Comparison of ENCODE assay signal across 8 mouse cellular contexts in the genomic region with DNA sequence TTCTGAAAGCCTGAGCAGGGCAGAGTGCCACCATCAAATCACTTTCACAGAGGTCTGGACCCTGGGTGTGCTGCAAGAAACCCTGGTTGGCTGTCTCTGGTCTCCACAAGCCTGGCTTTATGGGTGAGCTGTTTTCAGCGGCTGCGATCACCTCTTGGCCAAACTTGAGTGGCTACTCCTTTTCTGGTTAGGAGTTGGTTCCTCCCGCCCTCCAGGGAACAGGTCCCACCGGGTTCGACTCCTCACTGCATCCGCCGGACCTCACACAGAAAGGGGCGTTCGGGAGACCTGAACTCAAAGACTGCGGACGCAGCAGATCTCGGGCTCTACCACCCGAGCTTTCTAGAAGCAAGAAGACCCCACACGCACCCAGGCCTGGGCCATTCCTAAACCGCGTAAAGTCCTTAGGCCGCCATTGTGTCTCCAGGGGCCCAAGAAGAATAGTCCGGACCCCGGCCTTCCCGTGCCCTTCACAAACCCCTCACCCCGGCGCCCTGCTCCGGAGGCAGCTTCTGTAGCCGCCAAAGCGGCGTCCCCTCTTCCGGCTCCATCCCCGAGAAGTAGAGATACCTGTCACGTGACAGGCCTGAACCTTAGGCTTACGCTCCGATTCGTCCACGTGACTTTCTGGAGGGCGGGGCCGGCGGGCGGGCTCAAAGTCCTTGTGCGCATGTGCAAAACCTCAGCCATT. TPM values are rescaled to one million over a fixed set of nuclear protein-coding genes. Genes with fewer than 3 reads are reported as not detected.
DNase-seq lines count a peak whose midpoint lies in the region; ATAC-seq and TF ChIP-seq lines count a peak whose summit lies in the region.

A gene (minus strand): TSS at position 596 of the 691 bp plus-strand sequence.

- peak within 1 kb of the TSS; percentile 90 for H3K9ac ChIP-seq in CH12.LX (ENCODE audit: insufficient read depth, low read depth)
- peak within 1 kb of the TSS; percentile 75 for H3K9ac ChIP-seq in forebrain, embryonic 12.5 days
- H3K9ac ChIP-seq in heart, postnatal 0 days (replicated peaks; ENCODE audit: low read depth, low read length), result peak within 1 kb of the TSS; percentile 69
- H3K9ac ChIP-seq in liver, embryonic 16.5 days (ENCODE audit: low read depth, low read length), result peak within 1 kb of the TSS; percentile 84
- H3K9ac ChIP-seq in neural tube, embryonic 13.5 days, result peak within 1 kb of the TSS; percentile 87

- no peak for TF ChIP-seq RAD21 in CH12.LX (IDR thresholded peaks at IDR 0.05; ENCODE audit: low read depth, low read length)

- peak; percentile 96 for DNase-seq in CH12.LX (ENCODE audit: extremely low read depth)
- peak; percentile 86 for DNase-seq in c-Kit-positive CD71-positive TER-119-negative erythroid progenitor cells, embryonic 14.5 days (ENCODE audit: low read depth)
- peak; percentile 96 for DNase-seq in heart, postnatal 0 days (ENCODE audit: low spot score)
- peak; percentile 98 for DNase-seq in kidney, postnatal 4 days

- peak; percentile 98 for TF ChIP-seq POLR2A in CH12.LX (IDR thresholded peaks at IDR 0.05; ENCODE audit: low read depth, low read length)
- peak; percentile 85 for TF ChIP-seq POLR2A in testis, adult 2 months (IDR thresholded peaks at IDR 0.05; ENCODE audit: control insufficient read depth, low read depth, low read length)

- no peaks in the 10 kb centered on the region for H3K9me3 ChIP-seq in CH12.LX (replicated peaks; ENCODE audit: low read length)
- no peaks in the 10 kb centered on the region for H3K9me3 ChIP-seq in forebrain, embryonic 12.5 days
- H3K9me3 ChIP-seq in heart, postnatal 0 days (replicated peaks; ENCODE audit: control insufficient read depth, low read length), result no peaks in the 10 kb centered on the region
- no peaks in the 10 kb centered on the region for H3K9me3 ChIP-seq in liver, embryonic 16.5 days (replicated peaks; ENCODE audit: control insufficient read depth, low read length)
- H3K9me3 ChIP-seq in neural tube, embryonic 13.5 days, result no peaks in the 10 kb centered on the region

- peak within 1 kb of the TSS; percentile 77 to 92 (median 88) for H3K4me3 ChIP-seq in CH12.LX (replicated peaks in 1 of 3; ENCODE audit: low read depth in 2 of 3, low read length in 2 of 3, poor library complexity in 1 of 3)
- H3K4me3 ChIP-seq in forebrain, embryonic 12.5 days (replicated peaks), result peak within 1 kb of the TSS; percentile 76
- H3K4me3 ChIP-seq in heart, postnatal 0 days (ENCODE audit: low read depth, low read length), result peak within 1 kb of the TSS; percentile 70
- peak within 1 kb of the TSS; percentile 83 for H3K4me3 ChIP-seq in liver, embryonic 16.5 days (ENCODE audit: low read depth, low read length)
- peak within 1 kb of the TSS; percentile 82 for H3K4me3 ChIP-seq in neural tube, embryonic 13.5 days
- peak within 1 kb of the TSS; percentile 98 for H3K4me3 ChIP-seq in testis, adult 2 months (ENCODE audit: control insufficient read depth, low read depth, low read length)

- under 1% methylated on average over 38 of the region's 38 CpGs for WGBS in forebrain, embryonic 12.5 days
- 0% methylated on average over 38 of the region's 38 CpGs for WGBS in heart, postnatal 0 days
- WGBS in liver, embryonic 16.5 days (ENCODE audit: insufficient replicate concordance), result under 1% methylated on average over 38 of the region's 38 CpGs
- WGBS in neural tube, embryonic 13.5 days, result under 1% methylated on average over 38 of the region's 38 CpGs

- peaks cover 23% of the 10 kb centered on the region for H3K79me2 ChIP-seq in CH12.LX (replicated peaks; ENCODE audit: control insufficient read depth, extremely low read depth, insufficient read depth, poor library complexity, severe bottlenecking)

- TF ChIP-seq EP300 in CH12.LX (IDR thresholded peaks at IDR 0.05; ENCODE audit: low read length), result no peak
- TF ChIP-seq EP300 in heart, postnatal 0 days (IDR thresholded peaks at IDR 0.05; ENCODE audit: low read depth), result 0 out of 2 replicates have a peak, but pooled peaks have one; percentile 49

- ATAC-seq in forebrain, embryonic 12.5 days (ENCODE audit: low FRiP score), result peak; percentile 96
- peak; percentile 94 for ATAC-seq in heart, postnatal 0 days (ENCODE audit: insufficient read depth, low read depth)
- peak; percentile 93 for ATAC-seq in liver, embryonic 16.5 days (ENCODE audit: low read depth)
- peak; percentile 93 for ATAC-seq in neural tube, embryonic 13.5 days (ENCODE audit: low read depth)

- peak within 1 kb of the TSS; percentile 79 for H3K4me2 ChIP-seq in CH12.LX (ENCODE audit: insufficient read depth, low read depth, poor library complexity, severe bottlenecking)
- peak within 1 kb of the TSS; percentile 76 for H3K4me2 ChIP-seq in forebrain, embryonic 12.5 days
- peak within 1 kb of the TSS; percentile 70 for H3K4me2 ChIP-seq in heart, postnatal 0 days (ENCODE audit: low read depth, low read length)
- H3K4me2 ChIP-seq in liver, embryonic 16.5 days (ENCODE audit: low read depth, low read length), result peak within 1 kb of the TSS; percentile 65
- peak within 1 kb of the TSS; percentile 79 for H3K4me2 ChIP-seq in neural tube, embryonic 13.5 days

- in situ Hi-C loops in CH12.LX (cut with MboI; ENCODE audit: low pct_ligation_motif_present, low pct_unique_long_range_greater_than_20kb, low sequenced_read_pairs), result no loop called here

- dilution Hi-C loops in CH12.LX (cut with MboI; ENCODE audit: extremely low pct_ligation_motif_present, extremely low pct_unique_long_range_greater_than_20kb, low sequenced_read_pairs), result no loop called here

- H3K36me3 ChIP-seq in CH12.LX (replicated peaks in 1 of 2; ENCODE audit: control insufficient read depth in 1 of 2, insufficient read depth in 1 of 2, low read length in 1 of 2), result peaks cover 5 to 23% of the 10 kb centered on the region in 2 experiments
- peaks cover 8% of the 10 kb centered on the region; the same call in 1 of the 2 replicates for H3K36me3 ChIP-seq in forebrain, embryonic 12.5 days (replicated peaks)
- H3K36me3 ChIP-seq in heart, postnatal 0 days (replicated peaks; ENCODE audit: control insufficient read depth, insufficient read depth, low read length), result 0 out of 2 replicates have a peak, but pooled peaks cover 12% of the 10 kb centered on the region
- peaks cover 3% of the 10 kb centered on the region for H3K36me3 ChIP-seq in liver, embryonic 16.5 days (ENCODE audit: control insufficient read depth, insufficient read depth)
- H3K36me3 ChIP-seq in neural tube, embryonic 13.5 days, result 0 out of 2 replicates have a peak, but pooled peaks cover 7% of the 10 kb centered on the region
- no peaks in the 10 kb centered on the region for H3K36me3 ChIP-seq in testis, adult 2 months (ENCODE audit: control insufficient read depth, insufficient read depth, low read length)

- H3K27me3 ChIP-seq in CH12.LX (replicated peaks), result no peaks in the 10 kb centered on the region
- H3K27me3 ChIP-seq in forebrain, embryonic 12.5 days, result no peaks in the 10 kb centered on the region
- no peaks in the 10 kb centered on the region for H3K27me3 ChIP-seq in heart, postnatal 0 days (ENCODE audit: control insufficient read depth, insufficient read depth, low read length)
- H3K27me3 ChIP-seq in liver, embryonic 16.5 days (ENCODE audit: control insufficient read depth, insufficient read depth, low read depth, low read length), result no peaks in the 10 kb centered on the region
- no peaks in the 10 kb centered on the region for H3K27me3 ChIP-seq in neural tube, embryonic 13.5 days
- H3K27me3 ChIP-seq in testis, adult 2 months (ENCODE audit: control insufficient read depth, insufficient read depth, low read length), result no peaks in the 10 kb centered on the region

- H3K4me1 ChIP-seq in CH12.LX (ENCODE audit: control insufficient read depth in 1 of 2, insufficient read depth in 2 of 2), result peaks cover 8 to 52% of the 10 kb centered on the region in 2 experiments
- peaks cover 9% of the 10 kb centered on the region for H3K4me1 ChIP-seq in forebrain, embryonic 12.5 days
- peaks cover 18% of the 10 kb centered on the region; the same call in 1 of the 2 replicates for H3K4me1 ChIP-seq in heart, postnatal 0 days (ENCODE audit: control insufficient read depth, insufficient read depth)
- H3K4me1 ChIP-seq in liver, embryonic 16.5 days (ENCODE audit: control insufficient read depth, low read depth, low read length), result peaks cover 20% of the 10 kb centered on the region
- H3K4me1 ChIP-seq in neural tube, embryonic 13.5 days (replicated peaks), result peaks cover 28% of the 10 kb centered on the region
- no peaks in the 10 kb centered on the region; the same call in 1 of the 2 replicates for H3K4me1 ChIP-seq in testis, adult 2 months (ENCODE audit: control insufficient read depth, insufficient read depth, low read length)

- peak within 1 kb of the TSS; percentile 21; the same call in 1 of the 2 replicates for H3K27ac ChIP-seq in CH12.LX (ENCODE audit: insufficient read depth, low read depth)
- peak within 1 kb of the TSS; percentile 63 for H3K27ac ChIP-seq in forebrain, embryonic 12.5 days
- peak within 1 kb of the TSS; percentile 78 for H3K27ac ChIP-seq in heart, postnatal 0 days (ENCODE audit: low read depth)
- peak within 1 kb of the TSS; percentile 75 for H3K27ac ChIP-seq in liver, embryonic 16.5 days (ENCODE audit: low read length)
- peak within 1 kb of the TSS; percentile 77 for H3K27ac ChIP-seq in neural tube, embryonic 13.5 days (replicated peaks)
- peak within 1 kb of the TSS; percentile 46 for H3K27ac ChIP-seq in testis, adult 2 months (ENCODE audit: control insufficient read depth, insufficient read depth, low read depth, low read length)

- no peak for TF ChIP-seq CTCF in CH12.LX (conservative IDR thresholded peaks at IDR 0.05 in 1 of 2, IDR thresholded peaks at IDR 0.05 in 1 of 2; ENCODE audit: low read depth in 2 of 2, low read length in 2 of 2)
- TF ChIP-seq CTCF in heart, postnatal 0 days (IDR thresholded peaks at IDR 0.05; ENCODE audit: low read depth), result no peak
- TF ChIP-seq CTCF in testis, adult 2 months (IDR thresholded peaks at IDR 0.05; ENCODE audit: control insufficient read depth, insufficient read depth, insufficient replicate concordance, low read depth, low read length), result no peak

TF ChIP-seq in CH12.LX, 34 proteins besides CTCF, POLR2A, EP300 and RAD21 (continues in another document):
- TF ChIP-seq ZNF384 (IDR thresholded peaks at IDR 0.05; ENCODE audit: low read depth, low read length) (no peak), ZKSCAN1 (IDR thresholded peaks at IDR 0.05; ENCODE audit: borderline replicate concordance, low read depth, low read length) (no peak), NRF1 (IDR thresholded peaks at IDR 0.05; ENCODE audit: low read depth, low read length) (peak; percentile 79), ELF1 (IDR thresholded peaks at IDR 0.05; ENCODE audit: low read depth, low read length) (peak; percentile 91)

RNA-seq across cellular contexts. Expression of the gene that starts here (rescaled TPM):
- total RNA-seq in CH12.LX (2012; rRNA removed) (38.5 and 51.2 TPM in 2 replicates), CH12.LX (2014; rRNA removed) (106 and 134 TPM in 2 replicates)
- 47.4 and 71.2 TPM in 2 replicates for polyA plus RNA-seq in CH12.LX (2012; ENCODE audit: insufficient read length, low read depth)
- polyA plus RNA-seq in forebrain, embryonic 12.5 days (2016; fragmentation: Nextera tagmentation; extraction: Ambion mirVana), result 151 and 157 TPM in 2 replicates
- total RNA-seq in heart, postnatal 0 days (2014; rRNA removed; ENCODE audit: low replicate concordance), result 15.0 and 15.1 TPM in 2 replicates
- polyA plus RNA-seq in heart, postnatal 0 days (2015; fragmentation: Nextera tagmentation; extraction: Ambion mirVana), result 80.7 and 86.8 TPM in 2 replicates
- polyA plus RNA-seq in liver, embryonic 16.5 days (2015; fragmentation: Nextera tagmentation; extraction: Ambion mirVana), result 47.6 and 58.8 TPM in 2 replicates
- 150 and 156 TPM in 2 replicates for polyA plus RNA-seq in neural tube, embryonic 13.5 days (2015; fragmentation: Nextera tagmentation; extraction: Ambion mirVana)
- polyA plus RNA-seq in testis, adult 2 months (2012; rRNA removed), result 2.7 and 3.7 TPM in 2 replicates

Comparison
In these comparisons a context has a peak if more than half of its experiments do, and no peak if none do; other contexts are left out.
1. Peak in every context shown above with its lines: DNase-seq, ATAC-seq, H3K4me3 ChIP-seq and H3K27ac ChIP-seq.
2. RNA of the gene that starts here (polyA plus RNA-seq): 151 to 157 TPM in forebrain, embryonic 12.5 days, 150 to 156 TPM in neural tube, embryonic 13.5 days, 80.7 to 86.8 TPM in heart, postnatal 0 days, 47.6 to 58.8 TPM in liver, embryonic 16.5 days and 47.4 to 71.2 TPM in CH12.LX; 2.7 to 3.7 TPM in testis, adult 2 months; every median in the first group is over 10 times any median in the second.
3. H3K27ac ChIP-seq: peak in every context shown above with its lines; median percentile 78 in heart, postnatal 0 days; 77 in neural tube, embryonic 13.5 days; 75 in liver, embryonic 16.5 days; 63 in forebrain, embryonic 12.5 days; 46 in testis, adult 2 months; 21 in CH12.LX.